14 mouse cellular contexts compared by ENCODE assay signal in the genomic region with DNA sequence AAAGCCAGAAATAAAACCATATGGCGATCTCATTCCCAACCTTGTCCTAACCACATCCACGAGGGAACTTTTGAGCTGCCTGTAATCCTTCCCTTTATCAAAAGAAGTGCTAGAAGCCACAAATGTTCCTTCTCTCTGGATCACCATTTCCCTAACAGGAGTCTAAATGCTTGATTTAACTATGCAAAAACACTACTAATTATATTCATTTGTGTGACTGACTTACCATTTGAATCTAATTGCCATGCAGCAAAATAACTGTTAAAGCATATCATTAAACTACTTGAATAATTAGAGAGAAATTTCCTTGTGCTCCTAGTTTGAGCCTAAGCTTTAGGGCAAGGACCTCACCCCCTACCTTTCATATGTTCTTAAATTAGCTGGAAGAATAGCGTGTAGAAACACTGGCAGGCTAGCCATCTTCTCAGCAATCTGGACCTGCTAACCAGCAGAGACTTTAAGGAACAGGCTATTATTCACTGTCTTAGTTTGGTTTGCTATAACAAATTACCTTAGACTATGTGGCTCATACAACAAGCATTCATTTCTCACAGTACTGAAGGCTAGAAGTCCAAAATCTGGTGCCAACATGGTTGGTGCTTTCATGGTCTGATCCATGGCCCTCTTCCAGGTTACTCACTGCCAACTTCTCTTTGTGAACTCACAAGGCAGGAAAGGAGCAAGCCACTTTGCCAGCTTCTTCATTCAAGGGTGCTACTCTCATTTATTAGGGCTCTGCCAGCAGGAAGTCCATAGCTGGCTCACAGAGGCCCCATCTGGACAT.
DNase-seq lines count a peak whose midpoint lies in the region; ATAC-seq and TF ChIP-seq lines count a peak whose summit lies in the region.
"Had no signal": no experiment of that assay in that cellular context is flagged by ENCODE, and none has a peak within 500 bp of the region (broad histone marks: within the 10 kb centered on the region; RNA-seq: fewer than 3 reads in every experiment).

No protein-coding gene starts in this region.

- no peaks in the 10 kb centered on the region for H3K27me3 ChIP-seq in forebrain, embryonic 13.5 days
- no peaks in the 10 kb centered on the region for H3K27me3 ChIP-seq in forebrain, embryonic 11.5 days (ENCODE audit: control insufficient read depth, insufficient read depth, low read length)
- no peaks in the 10 kb centered on the region for H3K27me3 ChIP-seq in lung, postnatal 0 days (replicated peaks; ENCODE audit: insufficient read depth, low read length)
- H3K27me3 ChIP-seq in forebrain, embryonic 16.5 days (replicated peaks; ENCODE audit: control insufficient read depth, insufficient read depth, low read length): peaks cover 8% of the 10 kb centered on the region
- no peaks in the 10 kb centered on the region for H3K27me3 ChIP-seq in neural tube, embryonic 15.5 days (replicated peaks)
- H3K27me3 ChIP-seq: embryonic facial prominence, embryonic 12.5 days; heart, embryonic 15.5 days had no signal

- H3K4me3 ChIP-seq in forebrain, embryonic 13.5 days: no peak overlapping the region
- no peak overlapping the region for H3K4me3 ChIP-seq in forebrain, embryonic 11.5 days (ENCODE audit: low read depth, low read length)
- H3K4me3 ChIP-seq in lung, postnatal 0 days (ENCODE audit: low read depth, low read length): no peak overlapping the region
- H3K4me3 ChIP-seq in forebrain, embryonic 16.5 days (replicated peaks; ENCODE audit: low read length): no peak overlapping the region
- no peak overlapping the region for H3K4me3 ChIP-seq in neural tube, embryonic 15.5 days (replicated peaks)
- H3K4me3 ChIP-seq: embryonic facial prominence, embryonic 12.5 days; heart, embryonic 15.5 days had no signal

- no peak for DNase-seq in forebrain, embryonic 11.5 days (ENCODE audit: low spot score)
- DNase-seq in lung, postnatal 0 days (ENCODE audit: low spot score): peak; percentile 9
- no peak for DNase-seq in lung, postnatal 4 days
- DNase-seq in spleen, postnatal 36 days (ENCODE audit: low spot score in 2 of 2): no peak
- DNase-seq: spleen, adult 18-20 months; thymus, postnatal 4 days had no signal

- H3K27ac ChIP-seq in forebrain, embryonic 13.5 days: no peak overlapping the region
- no peak overlapping the region for H3K27ac ChIP-seq in forebrain, embryonic 11.5 days (ENCODE audit: low read depth, low read length)
- H3K27ac ChIP-seq in lung, postnatal 0 days (ENCODE audit: low read length): no peak overlapping the region
- H3K27ac ChIP-seq in forebrain, embryonic 16.5 days (ENCODE audit: low read length): no peak overlapping the region
- H3K27ac ChIP-seq in neural tube, embryonic 15.5 days (replicated peaks): no peak overlapping the region
- H3K27ac ChIP-seq: embryonic facial prominence, embryonic 12.5 days; heart, embryonic 15.5 days; liver, embryonic 14.5 days had no signal

- peaks cover 4% of the 10 kb centered on the region; the same call in 1 of the 2 replicates for H3K4me1 ChIP-seq in forebrain, embryonic 13.5 days
- no peaks in the 10 kb centered on the region for H3K4me1 ChIP-seq in forebrain, embryonic 11.5 days (replicated peaks; ENCODE audit: control insufficient read depth, insufficient read depth, low read length)
- no peaks in the 10 kb centered on the region for H3K4me1 ChIP-seq in lung, postnatal 0 days (ENCODE audit: insufficient read depth, low read depth, low read length)
- peaks cover 11% of the 10 kb centered on the region for H3K4me1 ChIP-seq in forebrain, embryonic 16.5 days (replicated peaks; ENCODE audit: control insufficient read depth, insufficient read depth, low read length)
- 0 out of 2 replicates have a peak, but pooled peaks cover 2% of the 10 kb centered on the region for H3K4me1 ChIP-seq in neural tube, embryonic 15.5 days
- H3K4me1 ChIP-seq: embryonic facial prominence, embryonic 12.5 days; heart, embryonic 15.5 days had no signal

- peak; percentile 91 for ATAC-seq in forebrain, embryonic 13.5 days
- no peak for ATAC-seq in forebrain, embryonic 11.5 days (replicated peaks; ENCODE audit: low FRiP score)
- no peak for ATAC-seq in lung, postnatal 0 days
- ATAC-seq in forebrain, embryonic 16.5 days: peak; percentile 93
- ATAC-seq in neural tube, embryonic 15.5 days (ENCODE audit: low FRiP score): peak; percentile 75
- no peak for ATAC-seq in erythroblast, adult 5-6 weeks (replicated peaks; ENCODE audit: low FRiP score, poor library complexity, severe bottlenecking)
- ATAC-seq: activated CD4-positive, CD25-positive, alpha-beta regulatory T cell, adult 4 months had no signal

- no peak for TF ChIP-seq EP300 in lung, postnatal 0 days (IDR thresholded peaks at IDR 0.05)

- H3K9me3 ChIP-seq in forebrain, embryonic 13.5 days (replicated peaks): no peaks in the 10 kb centered on the region
- no peaks in the 10 kb centered on the region for H3K9me3 ChIP-seq in forebrain, embryonic 11.5 days (ENCODE audit: control insufficient read depth, low read length)
- H3K9me3 ChIP-seq in lung, postnatal 0 days (ENCODE audit: low read length): no peaks in the 10 kb centered on the region
- H3K9me3 ChIP-seq in forebrain, embryonic 16.5 days (ENCODE audit: control insufficient read depth, low read length): no peaks in the 10 kb centered on the region
- H3K9me3 ChIP-seq in neural tube, embryonic 15.5 days (replicated peaks): no peaks in the 10 kb centered on the region
- H3K9me3 ChIP-seq: embryonic facial prominence, embryonic 12.5 days; heart, embryonic 15.5 days had no signal

- H3K9ac ChIP-seq in forebrain, embryonic 13.5 days: no peak overlapping the region
- no peak overlapping the region for H3K9ac ChIP-seq in forebrain, embryonic 11.5 days (ENCODE audit: low read length)
- no peak overlapping the region for H3K9ac ChIP-seq in lung, postnatal 0 days (replicated peaks; ENCODE audit: low read depth)
- no peak overlapping the region for H3K9ac ChIP-seq in forebrain, embryonic 16.5 days (replicated peaks; ENCODE audit: low read depth, low read length)
- H3K9ac ChIP-seq in neural tube, embryonic 15.5 days (replicated peaks): no peak overlapping the region
- H3K9ac ChIP-seq: embryonic facial prominence, embryonic 12.5 days; heart, embryonic 15.5 days; liver, embryonic 14.5 days had no signal

- WGBS in forebrain, embryonic 13.5 days: 50% methylated on average over 3 of the region's 3 CpGs
- 75% methylated on average over 3 of the region's 3 CpGs for WGBS in forebrain, embryonic 11.5 days
- 86% methylated on average over 3 of the region's 3 CpGs for WGBS in lung, postnatal 0 days
- 26% methylated on average over 3 of the region's 3 CpGs for WGBS in forebrain, embryonic 16.5 days
- WGBS in neural tube, embryonic 15.5 days: 66% methylated on average over 3 of the region's 3 CpGs

- H3K36me3 ChIP-seq in forebrain, embryonic 13.5 days (ENCODE audit: poor library complexity, severe bottlenecking): no peaks in the 10 kb centered on the region
- no peaks in the 10 kb centered on the region for H3K36me3 ChIP-seq in forebrain, embryonic 11.5 days (ENCODE audit: control insufficient read depth, insufficient read depth, low read length)
- H3K36me3 ChIP-seq in lung, postnatal 0 days (ENCODE audit: insufficient read depth, low read length): no peaks in the 10 kb centered on the region
- no peaks in the 10 kb centered on the region for H3K36me3 ChIP-seq in forebrain, embryonic 16.5 days (ENCODE audit: control insufficient read depth, insufficient read depth)
- no peaks in the 10 kb centered on the region for H3K36me3 ChIP-seq in neural tube, embryonic 15.5 days
- H3K36me3 ChIP-seq: embryonic facial prominence, embryonic 12.5 days; heart, embryonic 15.5 days had no signal

- H3K4me2 ChIP-seq in forebrain, embryonic 13.5 days: no peak overlapping the region
- no peak overlapping the region for H3K4me2 ChIP-seq in forebrain, embryonic 11.5 days (ENCODE audit: low read depth, low read length, severe bottlenecking)
- no peak overlapping the region for H3K4me2 ChIP-seq in lung, postnatal 0 days (replicated peaks; ENCODE audit: low read depth, low read length)
- H3K4me2 ChIP-seq in forebrain, embryonic 16.5 days (ENCODE audit: low read length): no peak overlapping the region
- H3K4me2 ChIP-seq in neural tube, embryonic 15.5 days: no peak overlapping the region
- H3K4me2 ChIP-seq: embryonic facial prominence, embryonic 12.5 days; heart, embryonic 15.5 days had no signal

- no peak for TF ChIP-seq CTCF in lung, postnatal 0 days (IDR thresholded peaks at IDR 0.05)

Comparison
In these comparisons a context has a peak if more than half of its experiments do, and no peak if none do; other contexts are left out.
1. ATAC-seq: peak in forebrain, embryonic 13.5 days (single experiment), forebrain, embryonic 16.5 days (single experiment) and neural tube, embryonic 15.5 days (single experiment); none in forebrain, embryonic 11.5 days (single experiment), lung, postnatal 0 days (single experiment) and erythroblast, adult 5-6 weeks (single experiment).